Mouse (Mus musculus) c-Kit-positive CD71-positive TER-119-negative erythroid progenitor cells, embryonic 14.5 days (primary cell): ENCODE measurements around the gene Pdlim4.

Source experiments
- DNase-seq: peaks from one replicate; pipeline ENCODE4 v3.0.0-alpha.2; 2013; ENCODE audit warnings: low read depth

Gene Pdlim4

DNA sequence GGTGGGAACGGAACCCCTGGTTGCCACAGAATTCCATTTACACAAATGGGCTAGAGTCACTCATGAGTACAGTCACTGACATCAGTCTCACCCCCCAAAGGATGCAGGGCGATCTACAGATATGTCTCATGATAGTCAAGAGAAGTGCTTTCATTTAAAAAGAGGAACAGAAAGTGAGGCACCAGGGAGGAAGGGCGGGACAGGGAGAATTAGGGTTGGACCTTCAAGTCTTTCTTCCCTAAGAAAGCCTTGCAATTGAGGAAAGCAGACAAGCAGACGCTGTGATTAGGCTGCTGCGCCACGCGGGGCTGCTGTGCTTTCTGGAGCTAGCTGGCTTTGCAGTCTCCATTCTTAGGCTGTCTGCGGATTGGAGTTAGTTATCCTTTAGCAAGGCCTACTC, 22.9 kb upstream of the Pdlim4 start:
- no peak for DNase-seq

DNA sequence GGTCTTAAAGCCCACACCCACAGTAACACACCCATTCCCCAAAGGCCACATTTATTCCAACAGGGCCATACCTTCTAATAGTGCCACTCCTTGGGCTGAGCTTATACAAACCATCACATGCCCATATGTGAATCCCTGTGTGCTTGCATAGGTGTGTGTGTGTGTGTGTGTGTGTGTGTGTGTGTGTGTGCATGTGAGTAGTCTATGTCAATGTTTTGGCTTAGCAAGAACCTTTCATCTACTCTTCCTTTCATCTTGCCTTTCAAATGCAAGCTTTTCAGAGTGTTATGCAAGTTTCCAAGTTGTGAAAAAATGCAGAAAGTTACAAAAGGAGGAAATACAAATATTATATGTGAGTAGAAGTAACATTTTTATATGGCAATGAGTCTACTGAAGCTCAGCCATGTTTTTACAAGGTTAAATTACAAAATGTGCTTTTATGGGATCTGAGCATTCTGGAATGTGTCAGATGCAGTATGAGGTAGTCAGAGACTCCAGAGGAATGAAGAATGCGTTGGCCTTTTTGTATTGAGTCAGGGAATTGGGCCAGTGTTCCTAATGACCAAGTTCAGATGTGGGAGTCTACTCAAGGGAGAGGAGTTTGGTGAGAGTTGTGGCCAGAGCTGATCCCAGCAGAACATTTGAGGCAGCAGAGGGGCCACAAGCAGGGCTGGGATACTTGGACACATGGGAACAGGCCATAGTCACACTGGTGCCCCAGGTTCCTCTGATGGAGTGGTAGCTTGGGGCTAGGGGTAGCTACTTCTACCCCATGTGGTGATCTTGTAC, 21.5 kb upstream of the Pdlim4 start:
- no peak for DNase-seq

GRCm38 (mm10) chr11:54088947-54089317, 20.1 kb upstream of the Pdlim4 start:
- peak; percentile 53 for DNase-seq

DNA sequence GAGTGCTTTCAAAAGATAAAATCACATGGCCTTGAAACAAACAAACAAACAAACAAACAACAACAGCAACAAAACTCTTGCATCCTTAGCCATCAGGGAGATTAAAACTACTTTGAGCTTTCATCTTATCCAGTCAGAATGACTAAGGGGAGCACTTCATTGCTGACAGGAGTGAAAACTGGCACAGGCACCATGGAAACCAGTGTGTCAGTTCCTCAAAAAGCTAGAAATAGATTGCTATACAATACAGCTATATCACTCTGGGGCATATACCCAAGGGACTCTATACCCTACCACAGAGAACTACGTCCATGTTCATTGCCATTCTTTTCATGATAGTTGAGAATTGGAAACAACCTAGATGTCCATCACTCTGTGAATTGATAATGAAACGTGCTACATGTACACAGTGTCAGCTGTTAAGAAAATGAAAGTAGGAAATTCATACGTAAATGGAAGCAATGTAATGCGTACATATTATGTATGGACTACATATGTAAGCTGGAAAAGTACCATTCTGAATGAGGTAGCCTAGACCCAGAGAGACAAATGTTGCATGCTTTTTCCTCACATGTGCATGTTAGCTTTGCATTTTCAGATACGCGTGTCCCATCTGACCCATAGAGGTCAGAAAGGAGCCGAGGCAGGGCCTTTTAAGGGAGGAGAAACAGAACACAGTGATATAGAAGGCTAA, 19.6 kb upstream of the Pdlim4 start:
- DNase-seq, result no peak

DNA sequence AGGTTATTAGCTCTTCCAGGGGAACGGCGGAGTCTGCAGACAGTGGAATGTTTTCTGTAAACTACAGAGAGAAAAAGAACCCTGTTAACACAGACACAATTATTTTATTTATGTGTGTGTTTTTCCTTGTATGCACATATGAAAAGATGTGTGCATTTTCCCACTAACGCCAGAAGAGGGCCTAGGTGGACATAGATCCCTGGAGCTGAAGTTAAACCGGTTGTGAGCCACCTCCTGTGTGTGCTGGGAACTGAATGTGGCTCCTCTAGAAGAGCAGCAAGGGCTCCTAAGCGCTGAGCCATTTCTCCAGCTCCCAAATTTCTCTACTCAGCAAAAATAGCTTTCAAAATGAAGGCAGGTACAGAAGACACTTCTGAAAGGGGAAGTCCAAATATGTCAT, 17.0 kb upstream of the Pdlim4 start:
- no peak for DNase-seq

DNA sequence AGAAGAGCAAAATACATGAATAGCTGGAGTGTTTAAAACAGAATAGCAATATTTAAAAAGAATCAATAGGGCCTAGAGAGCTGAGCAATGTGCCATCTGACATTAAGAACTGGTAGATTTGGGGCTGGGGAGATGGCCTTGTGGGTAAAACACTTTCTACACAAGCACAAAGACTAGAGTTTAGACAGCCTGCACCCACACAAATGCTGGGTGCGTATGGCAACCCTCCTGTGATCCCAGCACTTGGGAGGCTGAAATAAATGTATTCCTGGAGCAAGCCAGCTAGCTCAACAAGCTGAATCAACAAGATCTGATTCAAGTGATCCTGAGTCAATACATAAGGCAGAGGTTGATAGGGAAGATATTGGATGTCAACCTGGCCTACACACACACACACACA, 16.2 kb upstream of the Pdlim4 start:
- no peak for DNase-seq

- DNase-seq, result no peak
Measured at GRCm38 (mm10) chr11:54082725-54083124, 13.9 kb upstream of the Pdlim4 start.

- DNase-seq, result no peak
Measured at GRCm38 (mm10) chr11:54080435-54080834, 11.6 kb upstream of the Pdlim4 start.

DNA sequence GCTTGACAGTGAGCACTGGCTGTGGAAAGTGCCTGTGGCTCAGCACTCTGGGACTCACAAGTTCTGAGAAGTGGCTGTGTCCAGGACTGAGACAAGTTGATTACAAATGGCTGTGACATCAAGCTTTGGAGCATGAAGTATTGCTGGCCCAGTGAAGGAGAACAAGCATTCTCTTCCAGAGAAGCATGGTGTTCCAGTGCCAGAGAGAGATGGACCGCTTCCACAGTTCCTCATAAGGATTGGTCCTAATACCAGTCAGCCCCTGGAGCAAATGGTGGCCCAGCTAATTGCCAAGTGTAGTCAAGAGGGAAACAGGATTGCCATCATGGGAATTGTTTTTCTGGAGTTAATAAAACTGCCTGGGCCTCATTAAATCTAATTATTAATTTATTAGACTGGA, 7.3 kb upstream of the Pdlim4 start:
- no peak for DNase-seq

GRCm38 (mm10) chr11:54075353-54075752, 6.5 kb upstream of the Pdlim4 start:
- DNase-seq, result no peak

- DNase-seq, result no peak
Measured at GRCm38 (mm10) chr11:54073291-54073690, 4.5 kb upstream of the Pdlim4 start.

- no peak for DNase-seq
Measured at GRCm38 (mm10) chr11:54071726-54072445, 3.1 kb upstream of the Pdlim4 start.

DNA sequence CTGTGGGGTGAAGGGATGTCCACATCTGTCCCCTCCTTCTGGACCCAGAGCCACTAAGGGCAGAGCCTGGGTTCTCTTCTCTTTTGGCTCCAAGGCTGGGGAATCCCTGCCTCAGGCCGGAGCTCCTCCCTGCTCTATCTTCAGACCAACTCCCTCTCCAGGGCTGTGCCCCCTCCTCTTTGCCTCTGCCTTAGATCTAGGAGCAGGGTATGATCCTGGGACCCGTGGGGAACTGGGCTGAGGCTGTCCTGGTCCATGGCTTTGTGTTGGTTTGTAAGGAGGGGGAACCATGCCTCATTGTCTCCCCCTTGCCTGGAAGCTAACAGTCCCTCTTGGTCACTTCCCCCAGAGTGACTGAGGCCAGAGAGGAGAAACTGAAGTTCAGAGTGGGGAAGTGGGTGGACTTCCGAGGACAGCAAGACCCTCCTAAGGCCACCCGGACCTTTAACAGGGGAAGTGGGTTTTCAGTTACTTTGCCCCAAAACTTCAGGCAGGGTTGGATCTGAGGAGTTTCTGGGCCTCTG, 756 bp downstream of the Pdlim4 start:
- DNase-seq, result no peak

GRCm38 (mm10) chr11:54067318-54067995, 1.4 kb downstream of the Pdlim4 start:
- no peak for DNase-seq

- DNase-seq, result no peak
Measured at GRCm38 (mm10) chr11:54066400-54066799, 2.4 kb downstream of the Pdlim4 start.

GRCm38 (mm10) chr11:54065915-54066178, 3.0 kb downstream of the Pdlim4 start:
- DNase-seq, result no peak

DNA sequence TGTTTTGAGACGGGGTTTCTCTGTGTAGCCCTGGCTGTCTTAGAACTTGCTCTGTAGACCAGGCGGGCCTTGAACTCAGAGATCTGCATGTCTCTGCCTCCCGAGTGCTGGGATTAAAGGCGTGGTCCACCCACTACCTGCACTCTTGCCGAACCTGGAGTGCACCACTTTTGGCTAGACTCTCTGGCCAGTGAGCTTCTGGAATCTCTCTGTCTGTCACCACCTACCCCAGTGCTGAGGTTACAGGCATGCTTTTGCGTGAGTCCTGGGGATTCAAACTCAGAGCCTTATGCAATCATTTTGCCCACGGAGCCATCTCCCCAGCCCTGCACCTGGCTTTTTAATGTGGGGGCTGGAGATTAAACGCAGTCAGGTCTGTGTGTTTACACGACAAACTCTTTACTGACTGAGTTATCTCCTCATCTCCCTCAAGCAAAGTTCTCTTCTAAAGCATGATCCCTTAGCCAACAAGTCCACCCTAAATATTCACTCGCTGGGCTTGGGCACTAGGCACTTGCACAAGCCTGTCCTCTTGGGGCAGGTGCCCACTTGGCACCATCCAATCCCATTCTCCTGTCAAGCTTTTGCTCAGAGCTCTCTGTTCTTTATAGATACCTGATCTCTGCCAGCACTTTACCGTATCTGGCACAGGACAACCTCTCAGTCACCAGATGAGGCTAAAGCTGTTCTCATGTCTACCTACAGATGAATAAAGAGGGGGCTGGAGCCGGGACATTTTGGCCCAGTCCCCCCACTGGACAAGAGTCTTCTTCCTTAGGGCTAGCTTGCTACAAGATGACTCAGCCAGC, 3.5 kb downstream of the Pdlim4 start:
- no peak for DNase-seq

- DNase-seq, result no peak
Measured at GRCm38 (mm10) chr11:54064412-54064978, 4.3 kb downstream of the Pdlim4 start.

GRCm38 (mm10) chr11:54063472-54063775, 5.4 kb downstream of the Pdlim4 start:
- no peak for DNase-seq

GRCm38 (mm10) chr11:54062753-54063471, 5.9 kb downstream of the Pdlim4 start:
- no peak for DNase-seq
